Mouse (Mus musculus): ENCODE results near the gene Rgs9bp. TPM values are rescaled to one million over a fixed set of nuclear protein-coding genes. Genes with fewer than 3 reads are reported as not detected.
"Not testable (repeated sequence)": the region's sequence is repeated elsewhere in the genome, so short reads cannot be mapped to it uniquely, and the experiment has no call there.

The Rgs9bp gene
- polyA plus RNA-seq, 1 experiment from 2014 or later, result 0.04 TPM

- Histone ChIP-seq H3K27me3 (ENCODE audit: control insufficient read depth, insufficient read depth, low read depth, low read length) (no peaks in the 10 kb centered on the region), H3K4me1 (ENCODE audit: control insufficient read depth, low read depth, low read length) (peaks cover 67% of the 10 kb centered on the region)
These were observed 29.9 kb downstream of the Rgs9bp start for GRCm38 (mm10) chr7:35555224-35556204.

GRCm38 (mm10) chr7:35554605-35555175, 30.7 kb downstream of the Rgs9bp start:
- H3K27ac ChIP-seq (ENCODE audit: low read length), result peak overlapping the region; percentile 98
- H3K27me3 ChIP-seq (ENCODE audit: control insufficient read depth, insufficient read depth, low read depth, low read length), result no peaks in the 10 kb centered on the region
- H3K36me3 ChIP-seq (ENCODE audit: control insufficient read depth, insufficient read depth), result peaks cover 16% of the 10 kb centered on the region
- H3K4me2 ChIP-seq (ENCODE audit: low read depth, low read length), result peak overlapping the region; percentile 96
- peak overlapping the region; percentile 88 for H3K4me3 ChIP-seq (ENCODE audit: low read depth, low read length)
- H3K4me1 ChIP-seq (ENCODE audit: control insufficient read depth, low read depth, low read length), result peaks cover 61% of the 10 kb centered on the region
- ATAC-seq (ENCODE audit: low read depth), result peak; percentile 5
- no peaks in the 10 kb centered on the region for H3K9me3 ChIP-seq (replicated peaks; ENCODE audit: control insufficient read depth, low read length)
- 1% methylated on average over 28 of the region's 28 CpGs for WGBS (ENCODE audit: insufficient replicate concordance)
- peak overlapping the region; percentile 95 for H3K9ac ChIP-seq (ENCODE audit: low read depth, low read length)

More at GRCm38 (mm10) chr7:35555224-35556204, 29.9 kb downstream of the Rgs9bp start:
- peak overlapping the region; percentile 98 for H3K27ac ChIP-seq (ENCODE audit: low read length)
- peak overlapping the region; percentile 96 for H3K4me2 ChIP-seq (ENCODE audit: low read depth, low read length)
- peaks cover 8% of the 10 kb centered on the region for H3K36me3 ChIP-seq (ENCODE audit: control insufficient read depth, insufficient read depth)
- ATAC-seq (ENCODE audit: low read depth), result peak; percentile 79
- H3K4me3 ChIP-seq (ENCODE audit: low read depth, low read length), result peak overlapping the region; percentile 88
- no peaks in the 10 kb centered on the region for H3K9me3 ChIP-seq (replicated peaks; ENCODE audit: control insufficient read depth, low read length)
- peak overlapping the region; percentile 95 for H3K9ac ChIP-seq (ENCODE audit: low read depth, low read length)
- WGBS (ENCODE audit: insufficient replicate concordance), result under 1% methylated on average over 93 of the region's 93 CpGs

GRCm38 (mm10) chr7:35553751-35554604, 31.4 kb downstream of the Rgs9bp start:
- Histone ChIP-seq H3K9me3 (replicated peaks; ENCODE audit: control insufficient read depth, low read length) (no peaks in the 10 kb centered on the region), H3K27ac (ENCODE audit: low read length) (peak overlapping the region; percentile 98), H3K4me1 (ENCODE audit: control insufficient read depth, low read depth, low read length) (peaks cover 54% of the 10 kb centered on the region), H3K36me3 (ENCODE audit: control insufficient read depth, insufficient read depth) (peaks cover 23% of the 10 kb centered on the region), H3K9ac (ENCODE audit: low read depth, low read length) (peak overlapping the region; percentile 95), H3K27me3 (ENCODE audit: control insufficient read depth, insufficient read depth, low read depth, low read length) (no peaks in the 10 kb centered on the region), H3K4me3 (ENCODE audit: low read depth, low read length) (peak overlapping the region; percentile 88), H3K4me2 (ENCODE audit: low read depth, low read length) (peak overlapping the region; percentile 96)
- WGBS (ENCODE audit: insufficient replicate concordance), result 36% methylated on average over 10 of the region's 10 CpGs
- no peak for ATAC-seq (ENCODE audit: low read depth)

GRCm38 (mm10) chr7:35545881-35546280, 39.5 kb downstream of the Rgs9bp start:
- peaks cover 25% of the 10 kb centered on the region for H3K36me3 ChIP-seq (ENCODE audit: control insufficient read depth, insufficient read depth)
- H3K4me3 ChIP-seq (ENCODE audit: low read depth, low read length), result no peak overlapping the region
- H3K4me2 ChIP-seq (ENCODE audit: low read depth, low read length), result no peak overlapping the region
- WGBS (ENCODE audit: insufficient replicate concordance), result 35% methylated on average over 4 of the region's 4 CpGs
- no peaks in the 10 kb centered on the region for H3K9me3 ChIP-seq (replicated peaks; ENCODE audit: control insufficient read depth, low read length)
- ATAC-seq (ENCODE audit: low read depth), result no peak; the same call in 1 of the 2 replicates
- H3K4me1 ChIP-seq (ENCODE audit: control insufficient read depth, low read depth, low read length), result no peaks in the 10 kb centered on the region
- no peak overlapping the region for H3K27ac ChIP-seq (ENCODE audit: low read length)
- no peak overlapping the region for H3K9ac ChIP-seq (ENCODE audit: low read depth, low read length)
- no peaks in the 10 kb centered on the region for H3K27me3 ChIP-seq (ENCODE audit: control insufficient read depth, insufficient read depth, low read depth, low read length)

GRCm38 (mm10) chr7:35537562-35537961, 47.8 kb downstream of the Rgs9bp start, which contains the start of gene Tdrd12:
Gene Tdrd12 (minus strand): TSS chr7:35537745.
- ATAC-seq (ENCODE audit: low read depth), result no peak
- Histone ChIP-seq H3K4me3 (ENCODE audit: low read depth, low read length) (no peak within 1 kb of the TSS), H3K9me3 (replicated peaks; ENCODE audit: control insufficient read depth, low read length) (no peaks in the 10 kb centered on the region)

GRCm38 (mm10) chr7:35535750-35536512, 49.5 kb downstream of the Rgs9bp start:
- ATAC-seq (ENCODE audit: low read depth), result no peak
- WGBS (ENCODE audit: insufficient replicate concordance), result 48% methylated on average over 12 of the region's 12 CpGs
- H3K9ac ChIP-seq (ENCODE audit: low read depth, low read length), result no peak overlapping the region
- no peak overlapping the region for H3K4me3 ChIP-seq (ENCODE audit: low read depth, low read length)
- H3K27me3 ChIP-seq (ENCODE audit: control insufficient read depth, insufficient read depth, low read depth, low read length), result no peaks in the 10 kb centered on the region
- H3K4me2 ChIP-seq (ENCODE audit: low read depth, low read length), result no peak overlapping the region
- no peaks in the 10 kb centered on the region for H3K9me3 ChIP-seq (replicated peaks; ENCODE audit: control insufficient read depth, low read length)
- H3K36me3 ChIP-seq (ENCODE audit: control insufficient read depth, insufficient read depth), result no peaks in the 10 kb centered on the region
- no peaks in the 10 kb centered on the region for H3K4me1 ChIP-seq (ENCODE audit: control insufficient read depth, low read depth, low read length)
- H3K27ac ChIP-seq (ENCODE audit: low read length), result no peak overlapping the region

More at GRCm38 (mm10) chr7:35537562-35537961, 47.8 kb downstream of the Rgs9bp start, which contains the start of gene Tdrd12:
- Histone ChIP-seq H3K4me2 (ENCODE audit: low read depth, low read length) (no peak within 1 kb of the TSS), H3K27ac (ENCODE audit: low read length) (no peak within 1 kb of the TSS), H3K9ac (ENCODE audit: low read depth, low read length) (no peak within 1 kb of the TSS), H3K27me3 (ENCODE audit: control insufficient read depth, insufficient read depth, low read depth, low read length) (no peaks in the 10 kb centered on the region), H3K4me1 (ENCODE audit: control insufficient read depth, low read depth, low read length) (no peaks in the 10 kb centered on the region), H3K36me3 (ENCODE audit: control insufficient read depth, insufficient read depth) (no peaks in the 10 kb centered on the region)
- 85% methylated on average over 17 of the region's 17 CpGs for WGBS (ENCODE audit: insufficient replicate concordance)

- WGBS (ENCODE audit: insufficient replicate concordance), result 58% methylated on average over 1 of the region's 1 CpGs
- H3K4me3 ChIP-seq (ENCODE audit: low read depth, low read length); H3K4me2 ChIP-seq (ENCODE audit: low read depth, low read length); H3K9ac ChIP-seq (ENCODE audit: low read depth, low read length); H3K4me1 ChIP-seq (ENCODE audit: control insufficient read depth, low read depth, low read length); H3K27ac ChIP-seq (ENCODE audit: low read length); ATAC-seq (ENCODE audit: low read depth); H3K36me3 ChIP-seq (ENCODE audit: control insufficient read depth, insufficient read depth); H3K9me3 ChIP-seq (replicated peaks; ENCODE audit: control insufficient read depth, low read length); H3K27me3 ChIP-seq (ENCODE audit: control insufficient read depth, insufficient read depth, low read depth, low read length): not testable (repeated sequence)
These were observed 54.8 kb downstream of the Rgs9bp start for GRCm38 (mm10) chr7:35530544-35530943.

GRCm38 (mm10) chr7:35530026-35530425, 55.4 kb downstream of the Rgs9bp start:
- H3K9ac ChIP-seq (ENCODE audit: low read depth, low read length), result no peak overlapping the region
- no peaks in the 10 kb centered on the region for H3K4me1 ChIP-seq (ENCODE audit: control insufficient read depth, low read depth, low read length)
- H3K27ac ChIP-seq (ENCODE audit: low read length), result no peak overlapping the region
- no peaks in the 10 kb centered on the region for H3K36me3 ChIP-seq (ENCODE audit: control insufficient read depth, insufficient read depth)
- H3K4me3 ChIP-seq (ENCODE audit: low read depth, low read length), result no peak overlapping the region
- no peak for ATAC-seq (ENCODE audit: low read depth)
- no peaks in the 10 kb centered on the region for H3K27me3 ChIP-seq (ENCODE audit: control insufficient read depth, insufficient read depth, low read depth, low read length)
- H3K9me3 ChIP-seq (replicated peaks; ENCODE audit: control insufficient read depth, low read length), result no peaks in the 10 kb centered on the region
- WGBS (ENCODE audit: insufficient replicate concordance), result 58% methylated on average over 3 of the region's 3 CpGs
- H3K4me2 ChIP-seq (ENCODE audit: low read depth, low read length), result no peak overlapping the region

Data from liver, embryonic 16.5 days (tissue).